Mouse (Mus musculus) forebrain, embryonic 14.5 days (tissue): ENCODE data around the gene Cgn. TPM values are rescaled to one million over a fixed set of nuclear protein-coding genes. Genes with fewer than 3 reads are reported as not detected.

ENCODE experiments used
- ATAC-seq: fragments of 200-750 bp; cut with Nextera tagmentation; 2 replicates; pipeline ENCODE4 v1.8.0; 2017; ENCODE audit warnings: mild to moderate bottlenecking, moderate library complexity
- DNase-seq: peaks from one replicate; pipeline ENCODE4 v3.0.0-alpha.2; 2015; ENCODE audit warnings: low spot score
- H3K27ac ChIP-seq: fragments of 300-500 bp; sonication (generic); 2 replicates; pipeline ENCODE4 v1.5.1; 2014; ENCODE audit warnings: low read depth, mild to moderate bottlenecking, control low read depth, low read length, moderate library complexity
- H3K27me3 ChIP-seq: fragments of 300-500 bp; sonication (generic); replicated peaks from 2 replicates; pipeline ENCODE4 v1.6.1; 2014; ENCODE audit warnings: low read length, control low read depth, mixed read lengths; ENCODE audit not compliant: control insufficient read depth, insufficient read depth
- H3K36me3 ChIP-seq: fragments of 300-500 bp; sonication (generic); 2 replicates; pipeline ENCODE4 v1.6.1; 2014; ENCODE audit warnings: low read length, control low read depth; ENCODE audit not compliant: control insufficient read depth, insufficient read depth
- H3K4me1 ChIP-seq: fragments of 300-500 bp; sonication (generic); 2 replicates; pipeline ENCODE4 v1.6.1; 2014; ENCODE audit warnings: antibody characterized with exemption, low read length, control low read depth; ENCODE audit not compliant: control insufficient read depth, insufficient read depth
- H3K4me2 ChIP-seq: fragments of 300-500 bp; sonication (generic); 2 replicates; pipeline ENCODE4 v1.6.1; 2014; ENCODE audit warnings: mild to moderate bottlenecking, control low read depth, low read length
- H3K4me3 ChIP-seq: fragments of 300-500 bp; sonication (generic); 2 replicates; pipeline ENCODE4 v1.5.1; 2014; ENCODE audit warnings: low read depth, low read length, control low read depth
- H3K9ac ChIP-seq: fragments of 300-500 bp; sonication (generic); 2 replicates; pipeline ENCODE4 v1.6.1; 2014; ENCODE audit warnings: mild to moderate bottlenecking, low read length, control low read depth, moderate library complexity
- H3K9me3 ChIP-seq: fragments of 300-500 bp; sonication (generic); replicated peaks from 2 replicates; pipeline ENCODE4 v1.6.1; 2016; ENCODE audit warnings: low read length, control low read depth, mixed read lengths; ENCODE audit not compliant: control insufficient read depth
- WGBS: fragments of 180-500 bp; shearing (Covaris S2); extraction: QIAGEN DNeasy Blood & Tissue Kit; methylation state at CpG from one replicate; pipeline ENCODE4 v1.1.7; 2014; 5-methylcytosine and 5-hydroxymethylcytosine counted together
- polyA plus RNA-seq: library from polyadenylated mRNA; unstranded; fragments of >200 nt; fragmentation: Nextera tagmentation; extraction: Ambion mirVana; gene quantifications from 2 replicates; pipeline ENCODE4 v1.2.1, GENCODE M21; 2014

Cgn gene
- polyA plus RNA-seq, 1 experiment from 2014 or later = 1.9 TPM

GRCm38 (mm10) chr3:94804146-94804545, 17.9 kb upstream of the Cgn start:
- Histone ChIP-seq H3K9me3 (no peaks in the 10 kb centered on the region), H3K4me3 (no peak overlapping the region), H3K4me1 (peaks cover 8% of the 10 kb centered on the region), H3K27ac (no peak overlapping the region), H3K9ac (peak overlapping the region; percentile 35; the same call in 1 of the 2 replicates), H3K4me2 (peak overlapping the region; percentile 25; the same call in 1 of the 2 replicates), H3K27me3 (no peaks in the 10 kb centered on the region), H3K36me3 (no peaks in the 10 kb centered on the region)
- peak; percentile 81 for ATAC-seq
- 1% methylated on average over 10 of the region's 10 CpGs for WGBS
- peak; percentile 77 for DNase-seq

GRCm38 (mm10) chr3:94796181-94796580, 9.9 kb upstream of the Cgn start:
- no peaks in the 10 kb centered on the region for H3K27me3 ChIP-seq
- ATAC-seq = no peak

GRCm38 (mm10) chr3:94795596-94796140, 9.4 kb upstream of the Cgn start:
- H3K4me3 ChIP-seq = no peak overlapping the region
- ATAC-seq = no peak
- no peaks in the 10 kb centered on the region for H3K27me3 ChIP-seq
- H3K9me3 ChIP-seq = no peaks in the 10 kb centered on the region
- no peak overlapping the region for H3K27ac ChIP-seq
- H3K4me2 ChIP-seq = no peak overlapping the region
- H3K36me3 ChIP-seq = no peaks in the 10 kb centered on the region
- 41% methylated on average over 7 of the region's 7 CpGs for WGBS
- no peak for DNase-seq
- no peaks in the 10 kb centered on the region for H3K4me1 ChIP-seq
- no peak overlapping the region for H3K9ac ChIP-seq

More at GRCm38 (mm10) chr3:94796181-94796580, 9.9 kb upstream of the Cgn start:
- Histone ChIP-seq H3K9ac (no peak overlapping the region), H3K4me1 (no peaks in the 10 kb centered on the region), H3K36me3 (no peaks in the 10 kb centered on the region), H3K4me3 (no peak overlapping the region), H3K9me3 (no peaks in the 10 kb centered on the region), H3K27ac (no peak overlapping the region), H3K4me2 (no peak overlapping the region)
- no peak for DNase-seq

- DNase-seq = no peak
- 39% methylated on average over 2 of the region's 2 CpGs for WGBS
- Histone ChIP-seq H3K36me3 (no peaks in the 10 kb centered on the region), H3K9me3 (no peaks in the 10 kb centered on the region), H3K27me3 (no peaks in the 10 kb centered on the region), H3K4me1 (no peaks in the 10 kb centered on the region), H3K9ac (no peak overlapping the region), H3K4me2 (no peak overlapping the region), H3K4me3 (no peak overlapping the region), H3K27ac (no peak overlapping the region)
- ATAC-seq = no peak
Measured at GRCm38 (mm10) chr3:94794359-94794758, 8.1 kb upstream of the Cgn start.

GRCm38 (mm10) chr3:94793672-94794071, 7.4 kb upstream of the Cgn start:
- no peak overlapping the region for H3K4me2 ChIP-seq
- WGBS = 87% methylated on average over 2 of the region's 2 CpGs
- DNase-seq = no peak

GRCm38 (mm10) chr3:94792258-94792657, 6.0 kb upstream of the Cgn start:
- no peak overlapping the region for H3K9ac ChIP-seq
- ATAC-seq = no peak
- H3K4me2 ChIP-seq = no peak overlapping the region
- H3K36me3 ChIP-seq = no peaks in the 10 kb centered on the region
- no peak overlapping the region for H3K27ac ChIP-seq
- DNase-seq = no peak
- no peaks in the 10 kb centered on the region for H3K9me3 ChIP-seq
- peaks cover 2% of the 10 kb centered on the region; the same call in 1 of the 2 replicates for H3K4me1 ChIP-seq
- no peak overlapping the region for H3K4me3 ChIP-seq
- WGBS = 88% methylated on average over 2 of the region's 2 CpGs
- no peaks in the 10 kb centered on the region for H3K27me3 ChIP-seq

More at GRCm38 (mm10) chr3:94793672-94794071, 7.4 kb upstream of the Cgn start:
- Histone ChIP-seq H3K4me3 (no peak overlapping the region), H3K27ac (no peak overlapping the region), H3K9me3 (no peaks in the 10 kb centered on the region), H3K9ac (no peak overlapping the region), H3K27me3 (no peaks in the 10 kb centered on the region), H3K36me3 (no peaks in the 10 kb centered on the region), H3K4me1 (no peaks in the 10 kb centered on the region)
- ATAC-seq = no peak

- WGBS = 70% methylated on average over 2 of the region's 2 CpGs
- H3K4me2 ChIP-seq = no peak overlapping the region
- ATAC-seq = no peak
Measured at GRCm38 (mm10) chr3:94789516-94789915, 3.2 kb upstream of the Cgn start.

GRCm38 (mm10) chr3:94789071-94789470, 2.8 kb upstream of the Cgn start:
- Histone ChIP-seq H3K4me2 (no peak overlapping the region), H3K4me1 (peaks cover 7% of the 10 kb centered on the region; the same call in 1 of the 2 replicates)
- WGBS = 100% methylated on average over 1 of the region's 1 CpGs

More at GRCm38 (mm10) chr3:94789516-94789915, 3.2 kb upstream of the Cgn start:
- Histone ChIP-seq H3K27ac (no peak overlapping the region), H3K36me3 (no peaks in the 10 kb centered on the region), H3K4me1 (peaks cover 7% of the 10 kb centered on the region; the same call in 1 of the 2 replicates), H3K4me3 (no peak overlapping the region), H3K27me3 (no peaks in the 10 kb centered on the region), H3K9me3 (no peaks in the 10 kb centered on the region), H3K9ac (no peak overlapping the region)
- peak; percentile 34 for DNase-seq

GRCm38 (mm10) chr3:94787122-94787780, 959 bp upstream of the Cgn start:
- Histone ChIP-seq H3K9ac (peak overlapping the region; percentile 73), H3K27me3 (no peaks in the 10 kb centered on the region), H3K27ac (peak overlapping the region; percentile 80; the same call in 1 of the 2 replicates), H3K36me3 (no peaks in the 10 kb centered on the region), H3K4me2 (peak overlapping the region; percentile 86), H3K9me3 (no peaks in the 10 kb centered on the region), H3K4me3 (peak overlapping the region; percentile 49), H3K4me1 (peaks cover 7% of the 10 kb centered on the region; the same call in 1 of the 2 replicates)
- DNase-seq (peak; percentile 37), ATAC-seq (no peak)
- 2% methylated on average over 10 of the region's 11 CpGs for WGBS

More at GRCm38 (mm10) chr3:94789071-94789470, 2.8 kb upstream of the Cgn start:
- ATAC-seq (no peak), DNase-seq (no peak)
- H3K4me3 ChIP-seq = no peak overlapping the region
- H3K27me3 ChIP-seq = no peaks in the 10 kb centered on the region
- H3K36me3 ChIP-seq = no peaks in the 10 kb centered on the region
- H3K27ac ChIP-seq = no peak overlapping the region
- H3K9ac ChIP-seq = no peak overlapping the region
- H3K9me3 ChIP-seq = no peaks in the 10 kb centered on the region
